Comparison of ENCODE assay signal across 10 mouse cellular contexts in genomic region chr19:53801789-53802683, GRCm38 (mm10).
DNase-seq lines count a peak whose midpoint lies in the region; ATAC-seq and TF ChIP-seq lines count a peak whose summit lies in the region.
"Had no signal": no experiment of that assay in that cellular context is flagged by ENCODE, and none has a peak within 500 bp of the region (broad histone marks: within the 10 kb centered on the region; RNA-seq: fewer than 3 reads in every experiment).

No protein-coding gene starts in this region.

- no peak overlapping the region for H3K4me2 ChIP-seq in lung, embryonic 15.5 days
- H3K4me2 ChIP-seq in lung, postnatal 0 days (replicated peaks; ENCODE audit: low read depth, low read length), result no peak overlapping the region
- H3K4me2 ChIP-seq in heart, embryonic 14.5 days (ENCODE audit: low read length), result peak overlapping the region; percentile 48
- H3K4me2 ChIP-seq in liver, embryonic 13.5 days, result peak overlapping the region; percentile 24; the same call in 1 of the 2 replicates
- H3K4me2 ChIP-seq in hindbrain, embryonic 13.5 days, result no peak overlapping the region

- H3K27ac ChIP-seq in lung, embryonic 15.5 days, result no peak overlapping the region
- no peak overlapping the region for H3K27ac ChIP-seq in lung, postnatal 0 days (ENCODE audit: low read length)
- peak overlapping the region; percentile 90 to 96 for H3K27ac ChIP-seq in heart, embryonic 14.5 days (replicated peaks in 1 of 2; ENCODE audit: control insufficient read depth in 1 of 2, insufficient read depth in 1 of 2, low read depth in 2 of 2, low read length in 2 of 2)
- H3K27ac ChIP-seq in liver, embryonic 13.5 days, result peak overlapping the region; percentile 86
- H3K27ac ChIP-seq in hindbrain, embryonic 13.5 days, result no peak overlapping the region

- H3K4me3 ChIP-seq in lung, embryonic 15.5 days, result no peak overlapping the region
- no peak overlapping the region for H3K4me3 ChIP-seq in lung, postnatal 0 days (ENCODE audit: low read depth, low read length)
- H3K4me3 ChIP-seq in heart, embryonic 14.5 days (ENCODE audit: control insufficient read depth in 1 of 2, insufficient read depth in 1 of 2, low read depth in 1 of 2, low read length in 2 of 2), result no peak overlapping the region
- no peak overlapping the region for H3K4me3 ChIP-seq in liver, embryonic 13.5 days (replicated peaks)
- H3K4me3 ChIP-seq in hindbrain, embryonic 13.5 days, result no peak overlapping the region

- H3K27me3 ChIP-seq in lung, embryonic 15.5 days, result no peaks in the 10 kb centered on the region
- no peaks in the 10 kb centered on the region for H3K27me3 ChIP-seq in lung, postnatal 0 days (replicated peaks; ENCODE audit: insufficient read depth, low read length)
- H3K27me3 ChIP-seq in heart, embryonic 14.5 days (ENCODE audit: control insufficient read depth, insufficient read depth, low read length), result no peaks in the 10 kb centered on the region
- no peaks in the 10 kb centered on the region for H3K27me3 ChIP-seq in liver, embryonic 13.5 days
- H3K27me3 ChIP-seq in hindbrain, embryonic 13.5 days, result no peaks in the 10 kb centered on the region

- no peaks in the 10 kb centered on the region for H3K9me3 ChIP-seq in lung, embryonic 15.5 days
- no peaks in the 10 kb centered on the region for H3K9me3 ChIP-seq in lung, postnatal 0 days (ENCODE audit: low read length)
- no peaks in the 10 kb centered on the region for H3K9me3 ChIP-seq in heart, embryonic 14.5 days (ENCODE audit: control insufficient read depth, low read length)
- no peaks in the 10 kb centered on the region for H3K9me3 ChIP-seq in liver, embryonic 13.5 days (replicated peaks)
- no peaks in the 10 kb centered on the region for H3K9me3 ChIP-seq in hindbrain, embryonic 13.5 days

- TF ChIP-seq EP300 in lung, postnatal 0 days (IDR thresholded peaks at IDR 0.05), result no peak

- peak; percentile 52; the same call in 1 of the 2 replicates for ATAC-seq in lung, embryonic 15.5 days (ENCODE audit: borderline replicate concordance, extremely low read depth, low FRiP score, low TSS enrichment)
- ATAC-seq in lung, postnatal 0 days, result no peak
- peak; percentile 87 for ATAC-seq in heart, embryonic 14.5 days (ENCODE audit: insufficient number of reproducible peaks, insufficient read depth, low FRiP score, low read depth)
- ATAC-seq in liver, embryonic 13.5 days (ENCODE audit: low read depth), result peak; percentile 73
- no peak for ATAC-seq in hindbrain, embryonic 13.5 days (ENCODE audit: low FRiP score)

- 0 out of 2 replicates have a peak, but pooled peaks cover 13% of the 10 kb centered on the region for H3K4me1 ChIP-seq in lung, embryonic 15.5 days
- H3K4me1 ChIP-seq in lung, postnatal 0 days (ENCODE audit: insufficient read depth, low read depth, low read length), result peaks cover 5% of the 10 kb centered on the region; the same call in 1 of the 2 replicates
- H3K4me1 ChIP-seq in heart, embryonic 14.5 days (ENCODE audit: control insufficient read depth in 2 of 2, insufficient read depth in 2 of 2, low read length in 2 of 2), result peaks cover 55 to 88% of the 10 kb centered on the region in 2 experiments
- H3K4me1 ChIP-seq in liver, embryonic 13.5 days (replicated peaks), result peaks cover 77% of the 10 kb centered on the region
- H3K4me1 ChIP-seq in hindbrain, embryonic 13.5 days (replicated peaks), result peaks cover 11% of the 10 kb centered on the region

- TF ChIP-seq CTCF in lung, postnatal 0 days (IDR thresholded peaks at IDR 0.05), result no peak

- H3K9ac ChIP-seq in lung, embryonic 15.5 days, result no peak overlapping the region
- no peak overlapping the region for H3K9ac ChIP-seq in lung, postnatal 0 days (replicated peaks; ENCODE audit: low read depth)
- peak overlapping the region; percentile 61 for H3K9ac ChIP-seq in heart, embryonic 14.5 days (ENCODE audit: low read length)
- H3K9ac ChIP-seq in liver, embryonic 13.5 days, result peak overlapping the region; percentile 34
- no peak overlapping the region for H3K9ac ChIP-seq in hindbrain, embryonic 13.5 days

- intact Hi-C loops in gastrocnemius, postnatal 14 days (cut with DNase I; ENCODE audit: low total_unique reads), result no loop called here

- WGBS in lung, embryonic 15.5 days, result 46% methylated on average over 11 of the region's 11 CpGs
- 56% methylated on average over 11 of the region's 11 CpGs for WGBS in lung, postnatal 0 days
- 22% methylated on average over 11 of the region's 11 CpGs for WGBS in heart, embryonic 14.5 days
- 29% methylated on average over 11 of the region's 11 CpGs for WGBS in liver, embryonic 13.5 days (ENCODE audit: insufficient replicate concordance)
- 78% methylated on average over 11 of the region's 11 CpGs for WGBS in hindbrain, embryonic 13.5 days

- H3K36me3 ChIP-seq in lung, embryonic 15.5 days, result no peaks in the 10 kb centered on the region
- no peaks in the 10 kb centered on the region for H3K36me3 ChIP-seq in lung, postnatal 0 days (ENCODE audit: insufficient read depth, low read length)
- no peaks in the 10 kb centered on the region for H3K36me3 ChIP-seq in heart, embryonic 14.5 days (ENCODE audit: control insufficient read depth, insufficient read depth, low read length)
- H3K36me3 ChIP-seq in liver, embryonic 13.5 days, result no peaks in the 10 kb centered on the region
- no peaks in the 10 kb centered on the region for H3K36me3 ChIP-seq in hindbrain, embryonic 13.5 days

- DNase-seq in lung, postnatal 0 days (ENCODE audit: low spot score), result no peak
- no peak for DNase-seq in liver, embryonic 13.5 days
- no peak for DNase-seq in embryo, embryonic 11 days
- DNase-seq in gastrocnemius, postnatal 14 days, result no peak
- no peak for DNase-seq in cerebellum, adult 8-10 months
- DNase-seq: kidney, adult 11 months; layer of hippocampus, postnatal 36 days had no signal

Comparison
In these comparisons a context has a peak if more than half of its experiments do, and no peak if none do; other contexts are left out.
1. ATAC-seq: peak in lung, embryonic 15.5 days (single experiment), heart, embryonic 14.5 days (single experiment) and liver, embryonic 13.5 days (single experiment); none in lung, postnatal 0 days (single experiment) and hindbrain, embryonic 13.5 days (single experiment).
2. H3K27ac ChIP-seq: peak in heart, embryonic 14.5 days (2 of 2) and liver, embryonic 13.5 days (single experiment); none in lung, embryonic 15.5 days (single experiment), lung, postnatal 0 days (single experiment) and hindbrain, embryonic 13.5 days (single experiment).
3. H3K4me2 ChIP-seq: peak in heart, embryonic 14.5 days (single experiment) and liver, embryonic 13.5 days (single experiment); none in lung, embryonic 15.5 days (single experiment), lung, postnatal 0 days (single experiment) and hindbrain, embryonic 13.5 days (single experiment).
4. H3K9ac ChIP-seq: peak in heart, embryonic 14.5 days (single experiment) and liver, embryonic 13.5 days (single experiment); none in lung, embryonic 15.5 days (single experiment), lung, postnatal 0 days (single experiment) and hindbrain, embryonic 13.5 days (single experiment).